Mouse (Mus musculus) thymus, postnatal 14 days (tissue): Measurements from ENCODE around the gene Smap2.
"Not testable (repeated sequence)": the region's sequence is repeated elsewhere in the genome, so short reads cannot be mapped to it uniquely, and the experiment has no call there.

Experiments used
- DNase-seq: peaks from one replicate; pipeline ENCODE4 v3.0.0; 2021

Smap2 gene

GRCm38 (mm10) chr4:121016928-121017657, at the start of gene Smap2:
Gene Smap2 (minus strand): TSS chr4:121017247.
- peak; percentile 99 for DNase-seq

- no peak for DNase-seq
Measured at GRCm38 (mm10) chr4:121065336-121065735, 48.3 kb upstream of the Smap2 start.

GRCm38 (mm10) chr4:121059218-121059617, 42.2 kb upstream of the Smap2 start:
- DNase-seq, result not testable (repeated sequence)

- DNase-seq, result no peak
Measured at GRCm38 (mm10) chr4:121057032-121057431, 40.0 kb upstream of the Smap2 start.

- peak; percentile 50 for DNase-seq
Measured at GRCm38 (mm10) chr4:121056342-121056741, 39.3 kb upstream of the Smap2 start.

- DNase-seq, result no peak
Measured at GRCm38 (mm10) chr4:121052454-121053323, 35.6 kb upstream of the Smap2 start.

GRCm38 (mm10) chr4:121051863-121052262, 34.8 kb upstream of the Smap2 start:
- no peak for DNase-seq

GRCm38 (mm10) chr4:121042946-121043345, 25.9 kb upstream of the Smap2 start:
- DNase-seq, result no peak

GRCm38 (mm10) chr4:121042472-121042871, 25.4 kb upstream of the Smap2 start:
- DNase-seq, result no peak

- peak; percentile 64 for DNase-seq
Measured at GRCm38 (mm10) chr4:121040897-121041671, 24.0 kb upstream of the Smap2 start.

- DNase-seq, result no peak
Measured at GRCm38 (mm10) chr4:121040323-121040722, 23.3 kb upstream of the Smap2 start.

- DNase-seq, result no peak
Measured at GRCm38 (mm10) chr4:121039331-121040115, 22.5 kb upstream of the Smap2 start, which contains the start of gene Col9a2. Gene Col9a2 (plus strand): TSS chr4:121039385.

GRCm38 (mm10) chr4:121033006-121033405, 16.0 kb upstream of the Smap2 start:
- peak; percentile 21 for DNase-seq

GRCm38 (mm10) chr4:121031440-121031839, 14.4 kb upstream of the Smap2 start:
- no peak for DNase-seq

- DNase-seq, result no peak
Measured at GRCm38 (mm10) chr4:121029632-121030031, 12.6 kb upstream of the Smap2 start.

GRCm38 (mm10) chr4:121028659-121029392, 11.8 kb upstream of the Smap2 start:
- peak; percentile 56 for DNase-seq

- no peak for DNase-seq
Measured at GRCm38 (mm10) chr4:121028146-121028545, 11.1 kb upstream of the Smap2 start.

- peak; percentile 19 for DNase-seq
Measured at GRCm38 (mm10) chr4:121025681-121026080, 8.6 kb upstream of the Smap2 start.

- DNase-seq, result no peak
Measured at GRCm38 (mm10) chr4:121023941-121024340, 6.9 kb upstream of the Smap2 start.

- no peak for DNase-seq
Measured at GRCm38 (mm10) chr4:121023464-121023863, 6.4 kb upstream of the Smap2 start.

GRCm38 (mm10) chr4:121021911-121022310, 4.9 kb upstream of the Smap2 start:
- no peak for DNase-seq
